ENCODE assay signal across 24 mouse cellular contexts in genomic region chr10:12788529-12788928, GRCm38 (mm10).
DNase-seq lines count a peak whose midpoint lies in the region; ATAC-seq and TF ChIP-seq lines count a peak whose summit lies in the region.
"Had no signal": no experiment of that assay in that cellular context is flagged by ENCODE, and none has a peak within 500 bp of the region (broad histone marks: within the 10 kb centered on the region; RNA-seq: fewer than 3 reads in every experiment).

No protein-coding gene starts in this region.

- no peak for ATAC-seq in heart, embryonic 15.5 days (replicated peaks; ENCODE audit: insufficient number of reproducible peaks, insufficient read depth, low FRiP score, low read depth)
- no peak for ATAC-seq in forebrain, postnatal 0 days
- ATAC-seq: activated CD4-positive, CD25-positive, alpha-beta regulatory T cell, adult 4 months; forebrain, embryonic 13.5 days; forebrain, embryonic 16.5 days had no signal

- TF ChIP-seq CTCF in E14TG2a.4 (conservative IDR thresholded peaks at IDR 0.05; ENCODE audit: low read length): no peak
- no peak for TF ChIP-seq CTCF in embryonic fibroblast, embryonic 13.5 days (IDR thresholded peaks at IDR 0.05; ENCODE audit: borderline replicate concordance, insufficient read depth, low read length)
- no peak for TF ChIP-seq CTCF in forebrain, postnatal 0 days (IDR thresholded peaks at IDR 0.05; ENCODE audit: low read depth)

- H3K9ac ChIP-seq in heart, embryonic 15.5 days: no peak overlapping the region
- no peak overlapping the region for H3K9ac ChIP-seq in forebrain, postnatal 0 days
- H3K9ac ChIP-seq: embryonic facial prominence, embryonic 13.5 days; forebrain, embryonic 13.5 days; hindbrain, embryonic 15.5 days; kidney, embryonic 15.5 days had no signal

- peaks cover 31% of the 10 kb centered on the region for H3K4me1 ChIP-seq in heart, embryonic 10.5 days
- H3K4me1 ChIP-seq in heart, embryonic 15.5 days (replicated peaks): peaks cover 30% of the 10 kb centered on the region
- H3K4me1 ChIP-seq in E14TG2a.4 (replicated peaks; ENCODE audit: low read depth, low read length): peaks cover 89% of the 10 kb centered on the region
- peaks cover 13% of the 10 kb centered on the region for H3K4me1 ChIP-seq in embryonic fibroblast, embryonic 13.5 days (ENCODE audit: control insufficient read depth, insufficient read depth, low read length)
- H3K4me1 ChIP-seq in forebrain, postnatal 0 days (ENCODE audit: insufficient read depth): no peaks in the 10 kb centered on the region
- H3K4me1 ChIP-seq: hindbrain, embryonic 15.5 days had no signal

- TF ChIP-seq POLR2A in embryonic fibroblast, embryonic 13.5 days (IDR thresholded peaks at IDR 0.05; ENCODE audit: low read depth, low read length): no peak

- no peaks in the 10 kb centered on the region for H3K27me3 ChIP-seq in heart, embryonic 10.5 days (ENCODE audit: insufficient read depth, poor library complexity, severe bottlenecking)
- no peaks in the 10 kb centered on the region for H3K27me3 ChIP-seq in heart, embryonic 15.5 days
- H3K27me3 ChIP-seq in E14TG2a.4 (ENCODE audit: insufficient read depth, low read length): no peaks in the 10 kb centered on the region
- no peaks in the 10 kb centered on the region for H3K27me3 ChIP-seq in forebrain, postnatal 0 days (ENCODE audit: insufficient read depth, low read length)
- H3K27me3 ChIP-seq: CH12.LX; embryonic facial prominence, embryonic 13.5 days; forebrain, embryonic 13.5 days; hindbrain, embryonic 15.5 days; kidney, embryonic 15.5 days had no signal

- no peak overlapping the region for H3K4me2 ChIP-seq in heart, embryonic 15.5 days
- H3K4me2 ChIP-seq in forebrain, postnatal 0 days (ENCODE audit: low read depth): no peak overlapping the region
- H3K4me2 ChIP-seq: embryonic facial prominence, embryonic 13.5 days; forebrain, embryonic 13.5 days; hindbrain, embryonic 15.5 days; kidney, embryonic 15.5 days had no signal

- peak overlapping the region; percentile 75; the same call in 1 of the 2 replicates for H3K27ac ChIP-seq in heart, embryonic 10.5 days
- peak overlapping the region; percentile 19; the same call in 1 of the 2 replicates for H3K27ac ChIP-seq in heart, embryonic 15.5 days
- peak overlapping the region; percentile 85 for H3K27ac ChIP-seq in embryonic fibroblast, embryonic 13.5 days (ENCODE audit: insufficient read depth, low read length)
- no peak overlapping the region for H3K27ac ChIP-seq in forebrain, postnatal 0 days (ENCODE audit: low read depth, low read length)
- H3K27ac ChIP-seq: embryonic facial prominence, embryonic 10.5 days; embryonic facial prominence, embryonic 13.5 days; forebrain, embryonic 10.5 days; forebrain, embryonic 13.5 days; hindbrain, embryonic 15.5 days; kidney, embryonic 15.5 days had no signal

- H3K36me3 ChIP-seq in heart, embryonic 10.5 days: peaks cover 3% of the 10 kb centered on the region; the same call in 1 of the 2 replicates
- H3K36me3 ChIP-seq in heart, embryonic 15.5 days: 0 out of 2 replicates have a peak, but pooled peaks cover 3% of the 10 kb centered on the region
- H3K36me3 ChIP-seq in E14TG2a.4 (ENCODE audit: insufficient read depth, low read length): no peaks in the 10 kb centered on the region
- no peaks in the 10 kb centered on the region for H3K36me3 ChIP-seq in forebrain, postnatal 0 days (ENCODE audit: insufficient read depth)
- H3K36me3 ChIP-seq: embryonic facial prominence, embryonic 10.5 days; embryonic facial prominence, embryonic 13.5 days; forebrain, embryonic 10.5 days; hindbrain, embryonic 15.5 days; kidney, embryonic 15.5 days had no signal

- no peak overlapping the region for H3K4me3 ChIP-seq in heart, embryonic 10.5 days
- H3K4me3 ChIP-seq in heart, embryonic 15.5 days: no peak overlapping the region
- 0 out of 2 replicates have a peak overlapping the region, but pooled peaks have one; percentile 17 for H3K4me3 ChIP-seq in E14TG2a.4 (replicated peaks; ENCODE audit: low read length)
- no peak overlapping the region for H3K4me3 ChIP-seq in embryonic fibroblast, embryonic 13.5 days (ENCODE audit: insufficient read depth, low read length)
- no peak overlapping the region for H3K4me3 ChIP-seq in forebrain, postnatal 0 days (ENCODE audit: low read depth, low read length)
- H3K4me3 ChIP-seq: embryonic facial prominence, embryonic 10.5 days; embryonic facial prominence, embryonic 13.5 days; forebrain, embryonic 10.5 days; forebrain, embryonic 13.5 days; hindbrain, embryonic 15.5 days; kidney, embryonic 15.5 days had no signal

- H3K9me3 ChIP-seq in heart, embryonic 10.5 days: no peaks in the 10 kb centered on the region
- H3K9me3 ChIP-seq in heart, embryonic 15.5 days (replicated peaks): no peaks in the 10 kb centered on the region
- no peaks in the 10 kb centered on the region for H3K9me3 ChIP-seq in E14TG2a.4 (ENCODE audit: low read length)
- H3K9me3 ChIP-seq in forebrain, postnatal 0 days (ENCODE audit: low read length): no peaks in the 10 kb centered on the region
- H3K9me3 ChIP-seq: embryonic facial prominence, embryonic 10.5 days; embryonic facial prominence, embryonic 13.5 days; forebrain, embryonic 10.5 days; forebrain, embryonic 13.5 days; hindbrain, embryonic 15.5 days; kidney, embryonic 15.5 days had no signal

- no peak for DNase-seq in heart, embryonic 10.5 days (ENCODE audit: low spot score)
- DNase-seq in heart, adult 9 months (ENCODE audit: low spot score in 2 of 2): no peak
- DNase-seq in heart, postnatal 4 days: no peak
- no peak for DNase-seq in forebrain, postnatal 0 days
- DNase-seq: B cell, adult 2 months; cerebellum, adult 11-12 months; cerebellum, adult 8-10 months; cerebellum, postnatal 10 days; cerebellum, postnatal 36 days; embryo, embryonic 11 days; heart, postnatal 36 days; kidney, adult 2 months had no signal

- 45% methylated on average over 1 of the region's 1 CpGs for WGBS in heart, embryonic 10.5 days
- WGBS in heart, embryonic 15.5 days: 41% methylated on average over 1 of the region's 1 CpGs
- 90% methylated on average over 1 of the region's 1 CpGs for WGBS in forebrain, postnatal 0 days
